Mouse (Mus musculus): ENCODE results near the gene CT030661.1.
"Not testable (repeated sequence)": the region's sequence is repeated elsewhere in the genome, so short reads cannot be mapped to it uniquely, and the experiment has no call there.

Gene CT030661.1

GRCm38 (mm10) chr17:22314730-22315226 is at the start of gene CT030661.1:
Gene CT030661.1 (minus strand): TSS chr17:22314837.
- DNase-seq (ENCODE audit: low spot score in 2 of 2): peak; percentile 84

GRCm38 (mm10) chr17:22363895-22364294 is 49.3 kb upstream of the CT030661.1 start:
- no peak for DNase-seq (ENCODE audit: low spot score in 2 of 2)

DNA sequence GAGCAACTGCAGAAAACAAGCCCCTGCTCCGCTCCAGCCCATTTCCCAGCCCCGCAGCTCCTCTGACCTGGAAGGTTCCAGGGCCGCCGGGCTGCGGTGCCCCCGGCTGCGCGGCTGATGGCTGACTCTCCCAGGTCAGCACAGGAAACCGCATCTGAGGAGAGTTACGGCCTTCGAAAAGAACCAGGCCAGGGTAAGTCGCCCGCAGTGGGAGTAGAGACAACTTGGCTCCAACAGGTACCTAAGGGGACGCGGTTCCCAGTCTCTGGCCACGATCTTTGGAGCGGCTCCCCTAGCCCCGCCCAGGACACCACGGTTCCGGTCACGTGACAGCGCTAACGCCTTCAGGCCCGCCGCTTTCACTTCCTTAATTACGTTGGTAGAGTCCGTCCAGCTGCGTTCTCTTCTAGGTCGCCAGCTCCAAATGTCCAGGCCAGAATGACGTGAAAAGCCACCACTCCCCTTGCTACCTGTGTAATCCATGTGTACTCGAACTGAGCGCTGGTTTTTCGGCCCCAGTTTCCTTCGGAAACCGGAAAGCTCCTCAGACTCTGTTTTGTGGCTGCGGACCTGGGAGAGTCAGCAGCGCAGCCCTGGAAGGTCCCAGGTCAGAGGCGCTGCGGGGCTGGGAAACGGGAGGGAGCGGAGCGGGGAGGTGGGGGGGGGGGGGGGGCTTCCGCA is 46.6 kb upstream of the CT030661.1 start, which contains the start of the genes Zfp944 and Zfp758:
Gene Zfp944 (minus strand): TSS at position 300 of the 681 bp plus-strand sequence.
Gene Zfp758 (plus strand): TSS at position 353 of the 681 bp plus-strand sequence.
- peak; percentile 14 to 19 for DNase-seq (ENCODE audit: low spot score in 2 of 2)

DNA sequence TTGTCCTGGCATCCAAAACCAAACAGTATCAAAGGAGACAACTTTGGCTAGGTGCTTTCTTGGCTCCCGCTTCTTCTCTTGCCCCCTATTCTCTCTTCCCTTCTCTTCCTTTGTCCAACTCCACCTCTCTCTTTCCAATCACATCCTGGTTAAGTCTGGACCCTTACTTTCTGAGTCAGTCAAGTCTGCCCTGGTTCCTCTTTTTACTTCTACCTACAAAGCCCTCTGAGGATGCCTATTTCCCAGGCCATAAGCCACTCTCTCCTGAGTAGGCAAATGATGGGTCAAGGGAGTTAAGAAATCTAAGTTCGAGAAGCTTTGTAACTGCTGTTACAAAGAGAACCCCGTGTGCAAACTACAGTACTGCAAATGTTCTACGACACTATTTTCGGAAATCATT is 45.9 kb upstream of the CT030661.1 start:
- DNase-seq (ENCODE audit: low spot score in 2 of 2): peak in 1 of 2 experiments; percentile 2

GRCm38 (mm10) chr17:22352794-22353193 is 38.2 kb upstream of the CT030661.1 start:
- DNase-seq (ENCODE audit: low spot score in 2 of 2): peak; percentile 7 to 53

- not testable (repeated sequence) for DNase-seq (ENCODE audit: low spot score in 2 of 2)
These were observed 610 bp upstream of the CT030661.1 start for GRCm38 (mm10) chr17:22315247-22315646.

- DNase-seq (ENCODE audit: low spot score in 2 of 2): peak in 1 of 2 experiments; percentile 5
These were observed 418 bp downstream of the CT030661.1 start for GRCm38 (mm10) chr17:22314219-22314618.
